Mouse (Mus musculus): Measurements from ENCODE around the gene Tspan11.
A peak's percentile ranks its signal among the peaks of the same experiment; 100 is the strongest.

Tspan11 gene

GRCm38 (mm10) chr6:127887511-127888421 lies at the start of gene Tspan11:
Gene Tspan11 (plus strand): TSS chr6:127887589.
- peak; percentile 70 for DNase-seq (ENCODE audit: low read depth, low spot score)

- no peak for DNase-seq (ENCODE audit: low read depth, low spot score)
Measured at GRCm38 (mm10) chr6:127837910-127838309, 49.5 kb upstream of the Tspan11 start.

GRCm38 (mm10) chr6:127839538-127839937 lies 47.9 kb upstream of the Tspan11 start:
- DNase-seq (ENCODE audit: low read depth, low spot score): no peak

- DNase-seq (ENCODE audit: low read depth, low spot score): peak; percentile 24
Measured at GRCm38 (mm10) chr6:127840171-127840570, 47.2 kb upstream of the Tspan11 start.

GRCm38 (mm10) chr6:127841326-127841725 lies 46.1 kb upstream of the Tspan11 start:
- DNase-seq (ENCODE audit: low read depth, low spot score): no peak

- no peak for DNase-seq (ENCODE audit: low read depth, low spot score)
Measured at GRCm38 (mm10) chr6:127846521-127846920, 40.9 kb upstream of the Tspan11 start.

- no peak for DNase-seq (ENCODE audit: low read depth, low spot score)
Measured at GRCm38 (mm10) chr6:127849496-127849895, 37.9 kb upstream of the Tspan11 start.

- no peak for DNase-seq (ENCODE audit: low read depth, low spot score)
Measured at GRCm38 (mm10) chr6:127851611-127852010, 35.8 kb upstream of the Tspan11 start.

- DNase-seq (ENCODE audit: low read depth, low spot score): no peak
Measured at GRCm38 (mm10) chr6:127853241-127853640, 34.1 kb upstream of the Tspan11 start.

GRCm38 (mm10) chr6:127853771-127854687 lies 33.4 kb upstream of the Tspan11 start:
- peak; percentile 55 for DNase-seq (ENCODE audit: low read depth, low spot score)

GRCm38 (mm10) chr6:127854688-127855013 lies 32.7 kb upstream of the Tspan11 start:
- DNase-seq (ENCODE audit: low read depth, low spot score): no peak

- DNase-seq (ENCODE audit: low read depth, low spot score): peak; percentile 39
Measured at GRCm38 (mm10) chr6:127855711-127856295, 31.6 kb upstream of the Tspan11 start.

GRCm38 (mm10) chr6:127861951-127862350 lies 25.4 kb upstream of the Tspan11 start:
- peak; percentile 48 for DNase-seq (ENCODE audit: low read depth, low spot score)

- no peak for DNase-seq (ENCODE audit: low read depth, low spot score)
Measured at GRCm38 (mm10) chr6:127865391-127865790, 22.0 kb upstream of the Tspan11 start.

- no peak for DNase-seq (ENCODE audit: low read depth, low spot score)
Measured at GRCm38 (mm10) chr6:127868546-127868945, 18.8 kb upstream of the Tspan11 start.

- DNase-seq (ENCODE audit: low read depth, low spot score): no peak
Measured at GRCm38 (mm10) chr6:127869121-127869520, 18.3 kb upstream of the Tspan11 start.

GRCm38 (mm10) chr6:127870345-127871324 lies 16.8 kb upstream of the Tspan11 start:
- peak; percentile 56 for DNase-seq (ENCODE audit: low read depth, low spot score)

GRCm38 (mm10) chr6:127871436-127871835 lies 16.0 kb upstream of the Tspan11 start:
- no peak for DNase-seq (ENCODE audit: low read depth, low spot score)

- no peak for DNase-seq (ENCODE audit: low read depth, low spot score)
Measured at GRCm38 (mm10) chr6:127872581-127872980, 14.8 kb upstream of the Tspan11 start.

- DNase-seq (ENCODE audit: low read depth, low spot score): no peak
Measured at GRCm38 (mm10) chr6:127875883-127876282, 11.5 kb upstream of the Tspan11 start.

GRCm38 (mm10) chr6:127876436-127876835 lies 11.0 kb upstream of the Tspan11 start:
- DNase-seq (ENCODE audit: low read depth, low spot score): no peak

Data from ZHBTc4 (cell line).